Mouse (Mus musculus) MEL (cell line): ENCODE measurements around the gene 3110018I06Rik. TPM values are rescaled to one million over a fixed set of nuclear protein-coding genes. Genes with fewer than 3 reads are reported as not detected.

Experiments used
- DNase-seq: peaks from one replicate; pipeline ENCODE4 v3.0.0; 2011; ENCODE audit warnings: low read depth, low spot score
- H3K27ac ChIP-seq: 2 replicates; pipeline ENCODE4 v1.5.1; 2012; ENCODE audit warnings: low read depth, mild to moderate bottlenecking, control low read depth, low read length, moderate library complexity; ENCODE audit not compliant: control insufficient read depth
- H3K27me3 ChIP-seq, 2 experiments: fragments of 150-350 bp in 1 of 2; sonication (generic) in 1 of 2; 2 replicates each; pipeline ENCODE4 v1.6.1; 2012; ENCODE audit warnings: low read length in 2 of 2, mild to moderate bottlenecking in 2 of 2, improper control_type of control experiment in 1 of 2, moderate library complexity in 1 of 2; ENCODE audit not compliant: insufficient read depth in 2 of 2, control insufficient read depth in 1 of 2
- H3K36me3 ChIP-seq, 2 experiments: 2 replicates each; pipeline ENCODE4 v1.6.1; 2012 to 2014; ENCODE audit warnings: low read length in 2 of 2, improper control_type of control experiment in 1 of 2, inconsistent platforms in 1 of 2, mild to moderate bottlenecking in 1 of 2; ENCODE audit not compliant: insufficient read depth in 2 of 2, control insufficient read depth in 1 of 2
- H3K4me1 ChIP-seq, 2 experiments: fragments of 150-350 bp in 1 of 2; sonication (generic) in 1 of 2; 2 replicates each; pipeline ENCODE4 v1.6.1; 2012; ENCODE audit warnings: low read length in 2 of 2, improper control_type of control experiment in 1 of 2, mild to moderate bottlenecking in 1 of 2; ENCODE audit not compliant: insufficient read depth in 2 of 2, control insufficient read depth in 1 of 2
- H3K4me3 ChIP-seq, 2 experiments: fragments of 150-350 bp in 1 of 2; sonication (generic) in 1 of 2; 2 replicates each; pipeline ENCODE4 v1.5.1; 2012; ENCODE audit warnings: low read depth in 2 of 2, low read length in 2 of 2, mild to moderate bottlenecking in 2 of 2, moderate library complexity in 2 of 2, control low read depth in 1 of 2, improper control_type of control experiment in 1 of 2; ENCODE audit not compliant: control insufficient read depth in 1 of 2, insufficient read depth in 1 of 2
- H3K79me2 ChIP-seq: 2 replicates; pipeline ENCODE4 v1.6.1; 2012; ENCODE audit warnings: mild to moderate bottlenecking, low read length, moderate library complexity; ENCODE audit not compliant: control insufficient read depth, poor library complexity, insufficient read depth
- H3K9ac ChIP-seq: 2 replicates; pipeline ENCODE4 v1.6.1; 2012; ENCODE audit warnings: low read depth, mild to moderate bottlenecking, control low read depth, low read length, moderate library complexity; ENCODE audit not compliant: control insufficient read depth, poor library complexity, severe bottlenecking
- H3K9me3 ChIP-seq: fragments of 150-350 bp; sonication (generic); replicated peaks from 2 replicates; pipeline ENCODE4 v1.6.1; 2012; ENCODE audit warnings: mild to moderate bottlenecking, low read length, improper control_type of control experiment, moderate library complexity; ENCODE audit not compliant: insufficient read depth
- CHD1 ChIP-seq: IDR thresholded peaks from 2 replicates; pipeline ENCODE4 v1.6.1; 2012; ENCODE audit warnings: low read depth, mild to moderate bottlenecking, inconsistent platforms, low read length, improper control_type of control experiment
- CTCF ChIP-seq, 3 experiments: IDR thresholded peaks in 2 of 3; conservative IDR thresholded peaks in 1 of 3; 2 replicates each; pipeline ENCODE4 v1.5.1; 2011 to 2012; ENCODE audit warnings: low read length in 3 of 3, low read depth in 2 of 3, mild to moderate bottlenecking in 2 of 3, improper control_type of control experiment in 1 of 3, inconsistent platforms in 1 of 3, mixed read lengths in 1 of 3, moderate library complexity in 1 of 3; ENCODE audit not compliant: control insufficient read depth in 1 of 3, insufficient read depth in 1 of 3, poor library complexity in 1 of 3, severe bottlenecking in 1 of 3
- ELF1 ChIP-seq: IDR thresholded peaks from 2 replicates; pipeline ENCODE4 v1.6.1; 2014; ENCODE audit warnings: low read depth, mild to moderate bottlenecking, inconsistent platforms, low read length, improper control_type of control experiment, moderate library complexity
- ETS1 ChIP-seq: IDR thresholded peaks from 2 replicates; pipeline ENCODE4 v1.6.1; 2012; ENCODE audit warnings: low read depth, mild to moderate bottlenecking, inconsistent platforms, low read length, improper control_type of control experiment, moderate library complexity
- KAT2A ChIP-seq: conservative IDR thresholded peaks from 2 replicates; pipeline ENCODE4 v1.6.1; 2012; ENCODE audit warnings: low read depth, low read length, improper control_type of control experiment, inconsistent platforms
- MAFK ChIP-seq: IDR thresholded peaks from 2 replicates; pipeline ENCODE4 v1.6.1; 2011; ENCODE audit warnings: low read depth, mild to moderate bottlenecking, low read length, improper control_type of control experiment, borderline replicate concordance
- MAX ChIP-seq: IDR thresholded peaks from 2 replicates; pipeline ENCODE4 v1.6.1; 2011; ENCODE audit warnings: low read length, improper control_type of control experiment
- MXI1 ChIP-seq: IDR thresholded peaks from 2 replicates; pipeline ENCODE4 v1.6.1; 2011; ENCODE audit warnings: mild to moderate bottlenecking, low read depth, low read length, improper control_type of control experiment
- NRF1 ChIP-seq: IDR thresholded peaks from 2 replicates; pipeline ENCODE4 v1.6.1; 2014; ENCODE audit warnings: low read depth, mild to moderate bottlenecking, inconsistent platforms, low read length, improper control_type of control experiment, moderate library complexity; ENCODE audit not compliant: poor library complexity, insufficient read depth, severe bottlenecking
- POLR2AphosphoS5 ChIP-seq: IDR thresholded peaks from 2 replicates; pipeline ENCODE4 v1.6.1; 2012; ENCODE audit warnings: low read depth, borderline replicate concordance, mild to moderate bottlenecking, inconsistent platforms, low read length, moderate library complexity, mixed read lengths
- SMC3 ChIP-seq: IDR thresholded peaks from 2 replicates; pipeline ENCODE4 v1.6.1; 2011; ENCODE audit warnings: low read depth, low read length, improper control_type of control experiment
- TAL1 ChIP-seq: IDR thresholded peaks from 2 replicates; pipeline ENCODE4 v1.6.1; 2012; ENCODE audit warnings: mild to moderate bottlenecking, inconsistent platforms, low read length, moderate library complexity, mixed read lengths
- TCF12 ChIP-seq: IDR thresholded peaks from 2 replicates; pipeline ENCODE4 v1.6.1; 2014; ENCODE audit warnings: low read depth, mild to moderate bottlenecking, inconsistent platforms, low read length, improper control_type of control experiment, moderate library complexity
- USF2 ChIP-seq, 2 experiments: IDR thresholded peaks; 2 replicates each; pipeline ENCODE4 v1.6.1; 2011 to 2012; ENCODE audit warnings: improper control_type of control experiment in 2 of 2, low read length in 2 of 2, borderline replicate concordance in 1 of 2, inconsistent platforms in 1 of 2, low read depth in 1 of 2, mild to moderate bottlenecking in 1 of 2; ENCODE audit not compliant: insufficient read depth in 1 of 2
- ZMIZ1 ChIP-seq: IDR thresholded peaks from 2 replicates; pipeline ENCODE4 v1.6.1; 2012; ENCODE audit warnings: low read depth, mild to moderate bottlenecking, inconsistent platforms, low read length, improper control_type of control experiment, moderate library complexity
- ZNF384 ChIP-seq: IDR thresholded peaks from 2 replicates; pipeline ENCODE4 v1.6.1; 2012; ENCODE audit warnings: low read depth, mild to moderate bottlenecking, inconsistent platforms, low read length, improper control_type of control experiment
- polyA plus RNA-seq, 2 experiments: library from polyadenylated mRNA; stranded (reverse) in 1 of 2; unstranded in 1 of 2; fragments of >175 nt in 1 of 2; fragments of >200 nt in 1 of 2; gene quantifications; 2 replicates each; pipeline versions ENCODE4 v1.2.1 to v1.2.4; 2012; ENCODE audit warnings: low replicate concordance in 2 of 2, low read depth in 1 of 2; ENCODE audit not compliant: insufficient read length in 2 of 2, insufficient read depth in 1 of 2, missing spikeins in 1 of 2
- total RNA-seq: library from RNA; depleted of rRNA; stranded (reverse); fragments of 300-350 nt; gene quantifications from 2 replicates; pipeline ENCODE4 v1.2.3, GENCODE M21; 2012

3110018I06Rik gene
- total and polyA plus RNA-seq, 3 experiments, result not detected

GRCm38 (mm10) chr12:107457835-107458234 lies 30.6 kb upstream of the 3110018I06Rik start:
- Histone ChIP-seq H3K79me2 (no peaks in the 10 kb centered on the region), H3K27ac (no peak overlapping the region), H3K4me1 (no peaks in the 10 kb centered on the region), H3K36me3 (no peaks in the 10 kb centered on the region), H3K9ac (no peak overlapping the region), H3K4me3 (no peak overlapping the region), H3K9me3 (no peaks in the 10 kb centered on the region), H3K27me3 (no peaks in the 10 kb centered on the region)
- no peak for DNase-seq
- no peak for TF ChIP-seq KAT2A
- TF ChIP-seq POLR2AphosphoS5, result no peak
- TF ChIP-seq TAL1, result no peak
- no peak for TF ChIP-seq NRF1
- no peak for TF ChIP-seq ETS1
- TF ChIP-seq MAFK, result no peak
- TF ChIP-seq CTCF (IDR thresholded peaks at IDR 0.05 in 2 of 3, conservative IDR thresholded peaks at IDR 0.05 in 1 of 3; ENCODE audit: control insufficient read depth in 1 of 3, insufficient read depth in 1 of 3, low read depth in 2 of 3, low read length in 3 of 3, poor library complexity in 1 of 3, severe bottlenecking in 1 of 3), result no peak
- TF ChIP-seq ZMIZ1, result no peak
- no peak for TF ChIP-seq SMC3

- DNase-seq, result peak; percentile 39
- Histone ChIP-seq H3K9ac (no peak overlapping the region), H3K9me3 (no peaks in the 10 kb centered on the region), H3K36me3 (no peaks in the 10 kb centered on the region), H3K27me3 (no peaks in the 10 kb centered on the region), H3K4me1 (no peaks in the 10 kb centered on the region), H3K4me3 (no peak overlapping the region), H3K79me2 (no peaks in the 10 kb centered on the region), H3K27ac (no peak overlapping the region)
- TF ChIP-seq MAX, result no peak
- no peak for TF ChIP-seq CHD1
- no peak for TF ChIP-seq USF2 (IDR thresholded peaks at IDR 0.05; ENCODE audit: borderline replicate concordance in 1 of 2, insufficient read depth in 1 of 2, low read depth in 1 of 2, low read length in 2 of 2)
- no peak for TF ChIP-seq MXI1
- no peak for TF ChIP-seq ELF1
- TF ChIP-seq TCF12, result no peak
- no peak for TF ChIP-seq ZNF384
These were observed 23.7 kb upstream of the 3110018I06Rik start for GRCm38 (mm10) chr12:107464731-107465130.
